Mouse (Mus musculus): ENCODE results near the gene Tnip1.

GRCm38 (mm10) chr11:54974639-54975038, 11.9 kb upstream of the Tnip1 start:
- TF ChIP-seq CTCF (IDR thresholded peaks at IDR 0.05; ENCODE audit: borderline replicate concordance, extremely low read depth, insufficient read depth, insufficient read length) (no peak), POLR2A (IDR thresholded peaks at IDR 0.05; ENCODE audit: borderline replicate concordance, extremely low read depth, insufficient read depth, insufficient read length, poor library complexity, severe bottlenecking) (no peak)

All from brain, embryonic 14.5 days (tissue).